Mouse (Mus musculus): ENCODE measurements around the gene C9orf72. TPM values are rescaled to one million over a fixed set of nuclear protein-coding genes. Genes with fewer than 3 reads are reported as not detected.
"Not testable (repeated sequence)": the region's sequence is repeated elsewhere in the genome, so short reads cannot be mapped to it uniquely, and the experiment has no call there.

C9orf72 gene
- total RNA-seq (2014; rRNA removed; ENCODE audit: low replicate concordance) (31.8 and 32.2 TPM in 2 replicates), polyA plus RNA-seq (2015; fragmentation: Nextera tagmentation; extraction: Ambion mirVana) (21.8 and 21.9 TPM in 2 replicates)

GRCm38 (mm10) chr4:35225734-35226495 is at the start of gene C9orf72:
C9orf72 (minus strand) TSS chr4:35226175.
- Histone ChIP-seq H3K9ac (replicated peaks; ENCODE audit: low read depth, low read length) (peak within 1 kb of the TSS; percentile 90), H3K4me1 (ENCODE audit: control insufficient read depth, insufficient read depth) (peaks cover 24% of the 10 kb centered on the region; the same call in 1 of the 2 replicates), H3K27ac (ENCODE audit: low read depth) (peak within 1 kb of the TSS; percentile 91), H3K4me2 (ENCODE audit: low read depth, low read length) (peak within 1 kb of the TSS; percentile 97), H3K36me3 (replicated peaks; ENCODE audit: control insufficient read depth, insufficient read depth, low read length) (no peaks in the 10 kb centered on the region), H3K4me3 (ENCODE audit: low read depth, low read length) (peak within 1 kb of the TSS; percentile 97), H3K27me3 (ENCODE audit: control insufficient read depth, insufficient read depth, low read length) (no peaks in the 10 kb centered on the region), H3K9me3 (replicated peaks; ENCODE audit: control insufficient read depth, low read length) (no peaks in the 10 kb centered on the region)
- DNase-seq (ENCODE audit: low spot score) (peak; percentile 96), ATAC-seq (ENCODE audit: insufficient read depth, low read depth) (peak; percentile 97)
- TF ChIP-seq EP300 (IDR thresholded peaks at IDR 0.05; ENCODE audit: low read depth) (0 out of 2 replicates have a peak, but pooled peaks have one; percentile 47), CTCF (IDR thresholded peaks at IDR 0.05; ENCODE audit: low read depth) (no peak)
- WGBS: under 1% methylated on average over 45 of the region's 51 CpGs

GRCm38 (mm10) chr4:35259006-35259405 is 33.0 kb upstream of the C9orf72 start:
- no peak overlapping the region for H3K4me3 ChIP-seq (ENCODE audit: low read depth, low read length)
- DNase-seq (ENCODE audit: low spot score) (no peak), ATAC-seq (ENCODE audit: insufficient read depth, low read depth) (no peak)
- 54% methylated on average over 9 of the region's 9 CpGs for WGBS
- no peak overlapping the region for H3K4me2 ChIP-seq (ENCODE audit: low read depth, low read length)
- H3K27me3 ChIP-seq (ENCODE audit: control insufficient read depth, insufficient read depth, low read length): no peaks in the 10 kb centered on the region
- no peak overlapping the region for H3K9ac ChIP-seq (replicated peaks; ENCODE audit: low read depth, low read length)
- no peaks in the 10 kb centered on the region for H3K4me1 ChIP-seq (ENCODE audit: control insufficient read depth, insufficient read depth)
- H3K27ac ChIP-seq (ENCODE audit: low read depth): no peak overlapping the region
- H3K9me3 ChIP-seq (replicated peaks; ENCODE audit: control insufficient read depth, low read length): no peaks in the 10 kb centered on the region
- TF ChIP-seq EP300 (IDR thresholded peaks at IDR 0.05; ENCODE audit: low read depth) (no peak), CTCF (IDR thresholded peaks at IDR 0.05; ENCODE audit: low read depth) (no peak)
- no peaks in the 10 kb centered on the region for H3K36me3 ChIP-seq (replicated peaks; ENCODE audit: control insufficient read depth, insufficient read depth, low read length)

DNA sequence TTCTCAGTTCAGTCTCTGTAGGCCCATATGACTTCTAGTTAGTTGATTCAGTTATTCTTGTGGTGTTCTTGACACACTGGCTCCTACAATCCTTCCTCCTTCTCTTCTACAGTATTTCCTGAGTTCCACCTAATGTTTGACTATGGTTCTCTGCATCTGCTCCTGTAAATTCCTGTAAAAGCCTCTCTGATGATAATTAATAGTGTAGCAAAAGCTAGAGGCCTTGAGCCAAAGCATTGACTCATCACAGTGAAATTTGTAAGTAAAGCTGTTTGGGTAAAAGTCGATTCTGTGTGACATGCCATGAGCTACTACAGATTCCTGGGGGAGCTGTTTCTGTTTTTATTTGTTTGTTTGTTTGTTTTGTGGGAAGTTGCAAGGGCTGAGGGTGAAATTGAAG is 18.0 kb upstream of the C9orf72 start:
- H3K27ac ChIP-seq (ENCODE audit: low read depth): no peak overlapping the region
- no peak overlapping the region for H3K9ac ChIP-seq (replicated peaks; ENCODE audit: low read depth, low read length)
- no peaks in the 10 kb centered on the region for H3K9me3 ChIP-seq (replicated peaks; ENCODE audit: control insufficient read depth, low read length)
- 41% methylated on average over 1 of the region's 1 CpGs for WGBS
- H3K4me3 ChIP-seq (ENCODE audit: low read depth, low read length): no peak overlapping the region
- no peaks in the 10 kb centered on the region for H3K27me3 ChIP-seq (ENCODE audit: control insufficient read depth, insufficient read depth, low read length)
- TF ChIP-seq EP300 (IDR thresholded peaks at IDR 0.05; ENCODE audit: low read depth) (no peak), CTCF (IDR thresholded peaks at IDR 0.05; ENCODE audit: low read depth) (no peak)
- DNase-seq (ENCODE audit: low spot score) (no peak), ATAC-seq (ENCODE audit: insufficient read depth, low read depth) (no peak)
- H3K4me2 ChIP-seq (ENCODE audit: low read depth, low read length): no peak overlapping the region
- no peaks in the 10 kb centered on the region for H3K36me3 ChIP-seq (replicated peaks; ENCODE audit: control insufficient read depth, insufficient read depth, low read length)
- H3K4me1 ChIP-seq (ENCODE audit: control insufficient read depth, insufficient read depth): no peaks in the 10 kb centered on the region

DNA sequence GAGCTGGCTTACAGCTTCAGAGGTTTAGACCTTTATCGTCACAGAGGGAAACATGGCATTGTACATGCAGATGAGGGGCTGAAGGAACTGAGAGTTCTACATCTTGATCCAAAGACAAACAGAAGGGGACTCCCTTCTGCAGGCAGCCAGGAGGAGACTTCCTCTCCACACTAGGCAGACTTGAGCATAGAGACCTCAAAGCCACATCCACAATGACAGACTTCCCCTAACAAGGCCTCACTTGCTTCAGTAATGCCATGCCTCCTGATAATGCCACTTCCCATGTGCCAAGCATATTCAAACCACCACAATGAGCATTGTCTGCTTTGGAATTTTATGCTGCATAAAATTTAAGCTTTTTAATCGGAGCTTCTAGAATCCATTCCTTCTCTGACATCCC is 15.8 kb upstream of the C9orf72 start:
- no peak overlapping the region for H3K4me2 ChIP-seq (ENCODE audit: low read depth, low read length)
- H3K36me3 ChIP-seq (replicated peaks; ENCODE audit: control insufficient read depth, insufficient read depth, low read length): no peaks in the 10 kb centered on the region
- WGBS: 70% methylated on average over 2 of the region's 2 CpGs
- DNase-seq (ENCODE audit: low spot score) (no peak), ATAC-seq (ENCODE audit: insufficient read depth, low read depth) (no peak)
- no peak overlapping the region for H3K4me3 ChIP-seq (ENCODE audit: low read depth, low read length)
- no peaks in the 10 kb centered on the region for H3K4me1 ChIP-seq (ENCODE audit: control insufficient read depth, insufficient read depth)
- H3K27me3 ChIP-seq (ENCODE audit: control insufficient read depth, insufficient read depth, low read length): no peaks in the 10 kb centered on the region
- H3K9ac ChIP-seq (replicated peaks; ENCODE audit: low read depth, low read length): no peak overlapping the region
- H3K9me3 ChIP-seq (replicated peaks; ENCODE audit: control insufficient read depth, low read length): no peaks in the 10 kb centered on the region
- H3K27ac ChIP-seq (ENCODE audit: low read depth): no peak overlapping the region
- TF ChIP-seq EP300 (IDR thresholded peaks at IDR 0.05; ENCODE audit: low read depth) (no peak), CTCF (IDR thresholded peaks at IDR 0.05; ENCODE audit: low read depth) (no peak)

DNA sequence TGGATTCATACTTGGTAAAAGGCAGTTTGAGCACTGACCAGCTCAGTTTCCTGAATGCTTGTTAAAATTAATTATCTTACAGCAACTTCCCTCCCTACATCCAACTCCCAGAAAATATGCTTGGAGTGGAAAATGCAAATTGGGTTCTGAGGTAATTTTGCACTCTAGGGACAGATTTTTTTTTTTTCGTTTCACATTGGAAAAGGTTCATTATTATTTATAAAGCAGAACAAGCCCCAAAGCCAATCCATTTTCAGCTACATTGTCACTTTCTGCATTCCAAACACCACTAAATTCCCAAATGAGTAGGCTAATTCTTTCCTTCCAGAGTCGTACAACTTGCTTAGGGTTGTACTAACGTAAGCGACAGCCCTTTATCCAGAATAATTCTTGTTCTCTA is 12.7 kb upstream of the C9orf72 start:
- H3K36me3 ChIP-seq (replicated peaks; ENCODE audit: control insufficient read depth, insufficient read depth, low read length): no peaks in the 10 kb centered on the region
- H3K4me1 ChIP-seq (ENCODE audit: control insufficient read depth, insufficient read depth): no peaks in the 10 kb centered on the region
- DNase-seq (ENCODE audit: low spot score) (no peak), ATAC-seq (ENCODE audit: insufficient read depth, low read depth) (no peak)
- no peak overlapping the region for H3K4me3 ChIP-seq (ENCODE audit: low read depth, low read length)
- no peak overlapping the region for H3K27ac ChIP-seq (ENCODE audit: low read depth)
- 83% methylated on average over 4 of the region's 4 CpGs for WGBS
- TF ChIP-seq EP300 (IDR thresholded peaks at IDR 0.05; ENCODE audit: low read depth) (no peak), CTCF (IDR thresholded peaks at IDR 0.05; ENCODE audit: low read depth) (no peak)
- no peak overlapping the region for H3K9ac ChIP-seq (replicated peaks; ENCODE audit: low read depth, low read length)
- no peaks in the 10 kb centered on the region for H3K27me3 ChIP-seq (ENCODE audit: control insufficient read depth, insufficient read depth, low read length)
- H3K4me2 ChIP-seq (ENCODE audit: low read depth, low read length): no peak overlapping the region
- H3K9me3 ChIP-seq (replicated peaks; ENCODE audit: control insufficient read depth, low read length): no peaks in the 10 kb centered on the region

DNA sequence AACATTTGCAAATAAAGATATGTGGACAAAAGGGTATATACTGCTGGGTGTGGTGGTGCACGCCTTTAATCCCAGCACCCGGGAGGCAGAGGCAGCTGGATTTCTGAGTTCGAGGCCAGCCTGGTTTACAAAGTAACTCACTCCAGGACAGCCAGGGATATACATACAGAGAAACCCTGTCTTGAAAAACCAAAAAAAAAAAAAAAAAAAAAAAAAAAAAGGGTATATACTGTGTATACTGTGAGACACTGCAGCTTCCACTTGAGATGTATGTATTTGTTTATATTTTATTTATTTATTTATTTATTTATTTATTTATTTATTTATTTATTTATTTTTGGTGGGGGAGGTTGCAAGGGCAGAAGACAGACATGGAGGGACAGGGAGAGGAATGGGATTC is 12.3 kb upstream of the C9orf72 start:
- DNase-seq (ENCODE audit: low spot score); H3K27me3 ChIP-seq (ENCODE audit: control insufficient read depth, insufficient read depth, low read length); H3K27ac ChIP-seq (ENCODE audit: low read depth); H3K4me1 ChIP-seq (ENCODE audit: control insufficient read depth, insufficient read depth); H3K9me3 ChIP-seq (replicated peaks; ENCODE audit: control insufficient read depth, low read length); ATAC-seq (ENCODE audit: insufficient read depth, low read depth); H3K9ac ChIP-seq (replicated peaks; ENCODE audit: low read depth, low read length); H3K36me3 ChIP-seq (replicated peaks; ENCODE audit: control insufficient read depth, insufficient read depth, low read length); H3K4me2 ChIP-seq (ENCODE audit: low read depth, low read length); H3K4me3 ChIP-seq (ENCODE audit: low read depth, low read length): not testable (repeated sequence)
- 86% methylated on average over 3 of the region's 3 CpGs for WGBS

All from heart, postnatal 0 days (tissue).